Mouse (Mus musculus) brain, embryonic 14.5 days (tissue): ENCODE measurements around the gene Lrrc46.

ENCODE experiments used
- CTCF ChIP-seq: fragments of 200-500 bp; IDR thresholded peaks from 2 replicates; pipeline ENCODE4 v1.5.1; 2012; ENCODE audit warnings: inconsistent platforms, mild to moderate bottlenecking, moderate library complexity, borderline replicate concordance; ENCODE audit not compliant: insufficient read depth, insufficient read length; ENCODE audit errors: extremely low read depth
- POLR2A ChIP-seq: fragments of 200-500 bp; IDR thresholded peaks from 2 replicates; pipeline ENCODE4 v1.6.1; 2012; ENCODE audit warnings: mild to moderate bottlenecking, inconsistent platforms, borderline replicate concordance; ENCODE audit not compliant: poor library complexity, insufficient read depth, insufficient read length, severe bottlenecking; ENCODE audit errors: extremely low read depth

DNA sequence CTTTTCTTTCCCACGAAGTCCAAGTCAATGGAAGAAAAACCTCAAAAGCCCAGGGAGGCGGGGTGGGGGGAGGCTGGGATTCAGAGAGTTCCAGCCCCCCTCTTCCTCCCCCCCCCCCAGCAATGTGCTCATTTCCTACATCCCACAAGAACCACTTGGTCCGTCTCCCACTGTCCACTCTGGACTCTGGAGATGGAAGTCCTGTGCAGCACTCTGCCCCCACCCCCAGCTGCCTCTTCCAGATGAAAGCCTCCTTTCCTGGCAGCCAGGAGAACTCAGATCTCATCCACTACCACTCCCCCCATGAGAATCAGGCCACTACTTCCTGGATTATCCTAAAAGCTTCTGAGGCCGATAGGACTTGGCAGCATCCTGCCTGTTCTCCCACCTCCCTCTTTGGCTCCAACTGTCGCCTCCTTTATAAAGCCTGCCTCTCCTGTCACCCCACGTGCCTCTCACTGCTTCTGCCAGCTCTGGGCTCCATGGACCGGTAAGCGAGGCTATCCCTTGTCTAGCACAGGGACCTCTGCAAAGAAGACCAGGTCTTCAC lies 28.0 kb downstream of the Lrrc46 start, which contains the start of gene Sp6:
- TF ChIP-seq CTCF (no peak), POLR2A (no peak)
